Mouse (Mus musculus) olfactory bulb, adult 2 months (tissue): ENCODE results near the gene Prss12.

Source experiments
- CTCF ChIP-seq: fragments of 200-500 bp; IDR thresholded peaks from 2 replicates; pipeline ENCODE4 v1.5.1; 2012; ENCODE audit warnings: low read depth, mild to moderate bottlenecking, low read length, moderate library complexity; ENCODE audit not compliant: insufficient read depth
- POLR2A ChIP-seq: fragments of 200-500 bp; IDR thresholded peaks from 2 replicates; pipeline ENCODE4 v1.6.1; 2012; ENCODE audit warnings: mild to moderate bottlenecking, low read depth, low read length, moderate library complexity; ENCODE audit not compliant: insufficient read depth

DNA sequence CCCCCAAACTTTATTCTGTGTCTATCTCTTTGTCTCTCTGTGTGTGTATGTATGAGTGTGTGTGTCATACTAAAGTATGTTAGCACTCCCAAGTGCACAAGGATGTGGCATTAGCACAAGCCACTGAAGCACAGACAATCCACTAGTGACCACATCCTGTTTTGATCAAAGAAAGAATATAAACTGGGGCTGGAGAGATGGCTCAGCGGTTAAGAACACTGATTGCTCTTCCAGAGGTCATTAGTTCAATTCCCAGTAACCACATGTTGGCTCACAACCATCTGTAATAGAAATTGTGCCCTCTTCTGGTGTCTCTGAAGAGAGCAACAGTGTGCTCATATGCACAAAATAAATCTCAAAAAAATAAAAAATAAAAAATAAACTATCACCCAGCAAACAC is 12.8 kb downstream of the Prss12 start:
- no peak for TF ChIP-seq CTCF
- TF ChIP-seq POLR2A, result no peak
